Mouse (Mus musculus) midbrain, embryonic 16.5 days (tissue): ENCODE measurements around the gene Rad23b. TPM values are rescaled to one million over a fixed set of nuclear protein-coding genes. Genes with fewer than 3 reads are reported as not detected.

Experiments
- ATAC-seq: fragments of 200-750 bp; cut with Nextera tagmentation; 2 replicates; pipeline ENCODE4 v1.8.0; 2017; ENCODE audit warnings: moderate TSS enrichment
- H3K27ac ChIP-seq: fragments of 300-500 bp; sonication (generic); 2 replicates; pipeline ENCODE4 v1.5.1; 2014; ENCODE audit warnings: mild to moderate bottlenecking, low read length, mixed read lengths
- H3K27me3 ChIP-seq: fragments of 300-500 bp; sonication (generic); 2 replicates; pipeline ENCODE4 v1.6.1; 2014; ENCODE audit warnings: low read depth, low read length, mixed read lengths; ENCODE audit not compliant: control insufficient read depth, insufficient read depth
- H3K36me3 ChIP-seq: fragments of 300-500 bp; sonication (generic); 2 replicates; pipeline ENCODE4 v1.6.1; 2014; ENCODE audit warnings: mild to moderate bottlenecking, low read length, moderate library complexity, mixed read lengths; ENCODE audit not compliant: control insufficient read depth, insufficient read depth
- H3K4me1 ChIP-seq: fragments of 300-500 bp; sonication (generic); 2 replicates; pipeline ENCODE4 v1.6.1; 2014; ENCODE audit warnings: mild to moderate bottlenecking, low read length, mixed read lengths; ENCODE audit not compliant: control insufficient read depth, insufficient read depth
- H3K4me2 ChIP-seq: fragments of 300-500 bp; sonication (generic); 2 replicates; pipeline ENCODE4 v1.6.1; 2014; ENCODE audit warnings: mild to moderate bottlenecking, low read length, mixed read lengths
- H3K4me3 ChIP-seq: fragments of 300-500 bp; sonication (generic); 2 replicates; pipeline ENCODE4 v1.5.1; 2014; ENCODE audit warnings: low read depth, mild to moderate bottlenecking, low read length, moderate library complexity, mixed read lengths
- H3K9ac ChIP-seq: fragments of 300-500 bp; sonication (generic); 2 replicates; pipeline ENCODE4 v1.6.1; 2014; ENCODE audit warnings: low read depth, low read length, mixed read lengths
- H3K9me3 ChIP-seq: fragments of 300-500 bp; sonication (generic); replicated peaks from 2 replicates; pipeline ENCODE4 v1.6.1; 2014; ENCODE audit warnings: mild to moderate bottlenecking, low read length, mixed read lengths; ENCODE audit not compliant: control insufficient read depth, poor library complexity, severe bottlenecking
- WGBS: fragments of 180-500 bp; shearing (Covaris S2); extraction: QIAGEN DNeasy Blood & Tissue Kit; methylation state at CpG from one replicate; pipeline ENCODE4 v1.1.7; 2014; 5-methylcytosine and 5-hydroxymethylcytosine counted together
- polyA plus RNA-seq: library from polyadenylated mRNA; unstranded; fragments of >200 nt; fragmentation: Nextera tagmentation; extraction: Ambion mirVana; gene quantifications from 2 replicates; pipeline ENCODE4 v1.2.1, GENCODE M21; 2015

The Rad23b gene
- polyA plus RNA-seq, 1 experiment from 2014 or later, result 84.4 TPM

DNA sequence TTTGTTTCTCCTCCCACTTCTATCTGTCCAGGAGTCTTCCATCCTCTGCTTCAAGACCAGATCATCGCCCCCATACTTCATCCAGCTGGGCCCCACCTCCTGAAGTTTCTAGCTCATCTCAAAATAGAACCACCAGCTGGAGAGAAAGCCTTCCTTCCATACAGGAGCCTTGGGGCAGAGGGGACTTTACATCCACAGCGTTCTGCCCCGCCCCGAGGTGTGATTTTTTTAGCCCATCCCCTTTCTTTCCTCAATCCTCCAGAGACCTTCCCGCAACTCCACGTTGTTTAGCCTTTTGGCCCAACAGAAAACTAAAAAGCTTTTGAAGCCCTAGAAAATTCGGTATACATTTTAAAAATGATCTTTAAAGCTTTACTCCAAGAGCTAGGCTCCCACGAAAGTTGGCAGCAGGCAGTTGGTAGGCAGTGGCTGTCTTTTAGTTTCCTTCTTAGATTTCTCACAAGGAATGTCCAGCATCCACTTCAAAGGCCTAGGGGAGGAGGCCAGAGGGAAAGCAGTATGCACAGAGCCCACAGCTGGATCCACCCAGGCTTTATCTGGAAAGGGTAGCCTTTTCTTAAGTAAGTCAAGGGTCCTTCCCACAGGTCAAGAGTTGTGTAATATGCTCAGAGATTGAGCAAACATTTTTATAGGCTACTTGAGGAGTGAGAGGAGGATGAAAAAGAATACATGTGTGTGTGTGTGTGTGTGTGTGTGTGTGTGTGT is 20.1 kb upstream of the Rad23b start:
- Histone ChIP-seq H3K4me3 (no peak overlapping the region), H3K27me3 (no peaks in the 10 kb centered on the region), H3K9me3 (no peaks in the 10 kb centered on the region), H3K9ac (no peak overlapping the region), H3K4me1 (no peaks in the 10 kb centered on the region), H3K4me2 (no peak overlapping the region), H3K27ac (no peak overlapping the region), H3K36me3 (no peaks in the 10 kb centered on the region)
- WGBS, result 87% methylated on average over 8 of the region's 8 CpGs
- no peak for ATAC-seq

DNA sequence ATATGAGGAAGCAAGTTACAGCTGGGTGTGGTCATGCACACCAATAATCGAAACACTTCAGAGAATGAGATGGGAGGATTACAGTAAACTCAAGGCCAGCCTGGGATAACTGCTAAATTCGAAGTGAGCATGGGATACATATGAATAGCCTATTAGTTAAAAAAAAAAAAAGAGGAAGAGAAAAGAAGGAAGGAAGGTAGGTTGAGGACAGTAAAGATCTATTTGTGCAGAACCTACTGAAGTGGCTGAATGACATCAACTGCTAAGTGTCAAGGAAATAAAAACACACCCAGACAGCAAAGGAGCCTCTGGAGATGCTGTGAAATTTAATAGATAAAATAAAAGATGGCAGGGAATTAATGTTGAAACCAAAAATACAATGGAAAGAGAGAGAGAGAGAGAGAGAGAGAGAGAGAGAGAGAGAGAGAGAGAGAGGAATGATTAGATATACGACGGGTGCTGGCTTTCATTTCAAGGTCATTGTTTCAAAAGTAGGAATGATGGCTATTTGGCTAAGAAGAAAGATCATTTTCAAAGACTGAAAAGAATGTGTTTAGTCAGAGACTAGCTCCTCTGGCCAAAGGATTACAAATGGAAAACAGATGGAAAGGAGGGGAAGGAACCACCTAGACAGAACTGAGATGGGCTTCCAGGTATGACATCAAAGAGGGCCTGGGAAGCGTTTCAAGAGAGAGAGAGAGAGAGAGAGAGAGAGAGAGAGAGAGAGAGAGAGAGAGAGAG is 14.6 kb upstream of the Rad23b start:
- Histone ChIP-seq H3K9me3 (no peaks in the 10 kb centered on the region), H3K4me3 (no peak overlapping the region)
- WGBS, result 86% methylated on average over 5 of the region's 5 CpGs

DNA sequence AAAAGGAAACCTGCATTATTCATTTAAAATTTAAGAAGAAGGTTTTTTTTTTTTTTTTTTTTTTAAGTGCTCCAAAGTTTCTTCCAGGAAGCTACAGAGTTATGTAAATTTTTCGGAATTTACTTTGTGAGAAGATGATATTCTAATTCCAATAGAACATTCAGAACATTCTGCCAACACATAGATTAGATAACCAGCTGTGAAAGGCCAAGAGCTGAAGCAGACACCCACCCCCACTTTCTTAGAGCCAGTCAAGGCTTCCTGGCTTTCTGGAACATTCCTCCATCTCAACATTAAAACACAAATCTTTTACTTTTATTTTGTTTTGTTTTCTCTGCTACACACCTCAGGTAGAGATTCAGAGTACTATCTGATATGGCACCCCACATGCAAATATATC is 10.9 kb upstream of the Rad23b start:
- H3K4me3 ChIP-seq, result no peak overlapping the region
- H3K36me3 ChIP-seq, result no peaks in the 10 kb centered on the region
- no peak overlapping the region for H3K9ac ChIP-seq
- H3K9me3 ChIP-seq, result no peaks in the 10 kb centered on the region
- H3K27me3 ChIP-seq, result no peaks in the 10 kb centered on the region
- H3K4me1 ChIP-seq, result no peaks in the 10 kb centered on the region
- H3K27ac ChIP-seq, result no peak overlapping the region
- no peak for ATAC-seq
- H3K4me2 ChIP-seq, result no peak overlapping the region
- WGBS, result 63% methylated on average over 1 of the region's 1 CpGs

More for the DNA sequence above, 14.6 kb upstream of the Rad23b start:
- Histone ChIP-seq H3K27me3 (no peaks in the 10 kb centered on the region), H3K9ac (no peak overlapping the region), H3K4me1 (no peaks in the 10 kb centered on the region), H3K4me2 (no peak overlapping the region), H3K36me3 (no peaks in the 10 kb centered on the region), H3K27ac (no peak overlapping the region)
- ATAC-seq, result no peak

DNA sequence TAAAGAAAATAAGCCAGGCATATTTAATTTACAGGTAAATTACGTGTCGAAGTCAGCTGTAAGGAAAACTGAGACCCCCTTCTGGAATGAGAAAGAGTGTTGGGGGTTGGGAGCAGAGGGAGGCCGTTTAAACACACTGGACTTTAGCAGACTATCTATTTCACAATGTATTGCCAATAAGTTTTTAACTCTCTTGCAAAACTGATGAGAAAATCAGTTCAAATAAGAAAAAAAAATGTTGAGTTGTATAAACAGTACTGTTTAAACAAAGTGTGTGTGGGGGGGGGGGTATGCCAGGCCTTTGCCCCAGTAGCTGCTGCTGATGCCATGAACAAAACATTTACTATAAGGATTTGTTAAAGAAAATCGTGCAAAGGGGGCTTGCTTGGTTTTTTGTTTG is 10.5 kb upstream of the Rad23b start:
- ATAC-seq, result no peak
- H3K9ac ChIP-seq, result no peak overlapping the region
- no peaks in the 10 kb centered on the region for H3K36me3 ChIP-seq
- no peaks in the 10 kb centered on the region for H3K9me3 ChIP-seq
- no peaks in the 10 kb centered on the region for H3K27me3 ChIP-seq
- H3K4me2 ChIP-seq, result no peak overlapping the region
- H3K4me1 ChIP-seq, result no peaks in the 10 kb centered on the region
- H3K4me3 ChIP-seq, result no peak overlapping the region
- 87% methylated on average over 4 of the region's 4 CpGs for WGBS
- no peak overlapping the region for H3K27ac ChIP-seq

DNA sequence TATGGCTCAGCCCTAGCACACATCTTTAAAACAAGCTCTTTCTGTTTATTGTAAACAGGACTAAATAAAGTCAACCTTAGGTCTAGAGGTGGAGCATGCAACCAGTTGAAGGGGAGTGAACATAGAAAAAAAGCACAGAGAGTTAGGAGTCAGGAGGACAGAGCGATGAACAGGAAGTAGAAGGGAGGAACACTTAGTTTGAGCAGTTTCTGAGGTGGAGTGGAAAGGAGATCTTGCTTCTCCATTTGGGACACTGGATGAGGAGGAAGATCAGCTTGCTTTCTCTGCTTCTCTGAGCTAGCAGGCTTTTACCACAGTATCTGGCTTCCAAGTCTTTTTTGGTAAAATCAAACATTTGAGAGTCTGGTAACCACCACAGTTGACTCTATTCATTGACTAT is 8.0 kb upstream of the Rad23b start:
- Histone ChIP-seq H3K4me3 (no peak overlapping the region), H3K9ac (no peak overlapping the region), H3K9me3 (no peaks in the 10 kb centered on the region), H3K27me3 (no peaks in the 10 kb centered on the region), H3K27ac (no peak overlapping the region), H3K36me3 (no peaks in the 10 kb centered on the region), H3K4me2 (no peak overlapping the region), H3K4me1 (no peaks in the 10 kb centered on the region)
- no peak for ATAC-seq
- 91% methylated on average over 1 of the region's 1 CpGs for WGBS

DNA sequence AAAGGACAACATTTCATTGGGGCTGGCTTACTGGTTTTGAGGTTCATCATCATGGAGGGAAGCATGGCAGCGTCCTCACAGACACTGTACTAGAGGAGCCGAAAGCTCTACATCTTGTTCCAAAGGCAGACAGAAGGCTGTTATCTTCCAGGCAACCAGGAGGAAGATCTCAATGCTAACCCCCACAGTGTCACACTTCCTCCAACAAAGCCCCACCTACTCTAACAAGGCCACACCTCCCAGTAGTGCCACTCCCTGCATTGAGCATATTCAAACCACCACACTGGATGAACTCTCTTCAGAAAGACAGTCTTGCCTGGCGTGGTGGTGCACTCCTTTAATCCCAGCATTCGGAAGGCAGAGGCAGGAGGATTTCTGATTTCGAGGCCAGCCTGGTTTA is 7.2 kb upstream of the Rad23b start:
- Histone ChIP-seq H3K27ac (no peak overlapping the region), H3K4me2 (no peak overlapping the region), H3K27me3 (no peaks in the 10 kb centered on the region), H3K9me3 (no peaks in the 10 kb centered on the region), H3K36me3 (no peaks in the 10 kb centered on the region), H3K4me3 (no peak overlapping the region), H3K4me1 (no peaks in the 10 kb centered on the region), H3K9ac (no peak overlapping the region)
- no peak for ATAC-seq
- WGBS, result 92% methylated on average over 5 of the region's 5 CpGs

DNA sequence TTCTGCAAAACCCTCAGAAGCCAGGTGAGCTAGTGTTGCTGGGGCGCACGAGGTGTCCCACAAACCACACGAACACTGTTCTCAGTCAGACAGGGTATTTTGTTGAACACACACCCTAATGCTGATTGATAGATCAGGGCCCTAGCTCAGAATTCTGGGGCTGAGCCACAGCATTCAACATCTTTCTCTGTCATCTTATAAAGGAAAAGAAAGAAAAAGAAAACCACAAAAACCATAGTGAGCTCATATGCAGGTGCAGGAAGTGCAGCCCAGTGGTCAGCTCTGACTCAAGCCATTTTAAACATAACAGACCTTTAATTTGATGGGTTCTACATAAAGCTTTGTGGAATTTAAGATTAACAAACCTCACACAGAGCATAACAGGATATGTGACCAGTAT is 6.6 kb upstream of the Rad23b start:
- H3K36me3 ChIP-seq, result no peaks in the 10 kb centered on the region
- no peaks in the 10 kb centered on the region for H3K27me3 ChIP-seq
- H3K4me2 ChIP-seq, result no peak overlapping the region
- no peak overlapping the region for H3K4me3 ChIP-seq
- no peak overlapping the region for H3K27ac ChIP-seq
- H3K4me1 ChIP-seq, result no peaks in the 10 kb centered on the region
- H3K9ac ChIP-seq, result no peak overlapping the region
- no peaks in the 10 kb centered on the region for H3K9me3 ChIP-seq
- ATAC-seq, result no peak
- WGBS, result 93% methylated on average over 3 of the region's 3 CpGs

DNA sequence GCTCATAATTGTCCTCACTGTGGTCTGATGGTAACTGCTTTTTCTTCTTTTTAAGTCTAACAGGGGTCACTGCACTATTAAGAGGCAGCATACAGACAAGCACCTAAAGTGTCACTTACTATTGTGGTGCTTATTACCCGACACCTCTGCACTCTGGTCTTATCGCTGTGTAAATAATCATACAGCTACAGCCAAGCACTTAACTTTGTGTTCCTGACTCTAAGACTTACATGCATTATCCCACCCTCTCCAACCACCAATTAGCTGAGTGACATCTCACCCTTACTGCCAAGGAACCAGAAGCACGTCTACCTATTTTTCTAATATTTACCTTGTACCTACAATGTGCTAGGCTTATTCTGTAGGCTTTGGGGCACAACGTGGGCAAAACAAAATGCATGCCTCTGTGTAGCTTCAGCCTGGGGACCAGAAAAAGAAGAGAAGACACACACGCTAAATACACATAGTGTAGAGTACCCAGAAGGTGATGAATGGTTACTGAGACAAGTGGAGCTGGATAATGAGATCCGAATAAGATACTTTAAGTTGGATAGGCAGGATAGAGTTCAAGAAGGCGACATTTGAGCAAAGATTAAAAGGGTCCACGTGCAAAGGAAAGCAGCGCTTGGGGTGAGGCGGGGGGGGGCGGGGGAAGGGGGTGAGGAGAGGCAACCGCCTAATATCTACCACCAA is 938 bp upstream of the Rad23b start:
- 8% methylated on average over 12 of the region's 12 CpGs for WGBS
- Histone ChIP-seq H3K27ac (peak overlapping the region; percentile 90), H3K4me2 (peak overlapping the region; percentile 65), H3K27me3 (no peaks in the 10 kb centered on the region), H3K36me3 (no peaks in the 10 kb centered on the region), H3K4me1 (peaks cover 27% of the 10 kb centered on the region), H3K9me3 (no peaks in the 10 kb centered on the region), H3K9ac (peak overlapping the region; percentile 70), H3K4me3 (peak overlapping the region; percentile 100)
- peak; percentile 23 for ATAC-seq
